Mouse (Mus musculus) G1E (cell line): Measurements from ENCODE around the gene Traip.

Experiments used
- CTCF ChIP-seq: IDR thresholded peaks from 2 replicates; pipeline ENCODE4 v1.5.1; 2012; ENCODE audit warnings: low read depth, low read length, inconsistent platforms, mixed read lengths
- GATA1 ChIP-seq: IDR thresholded peaks from 2 replicates; pipeline ENCODE4 v1.6.1; 2012; ENCODE audit warnings: borderline replicate concordance, low read length, inconsistent platforms, mixed read lengths
- TAL1 ChIP-seq: conservative IDR thresholded peaks from 2 replicates; pipeline ENCODE4 v1.6.1; 2012; ENCODE audit warnings: low read depth, low read length, inconsistent platforms, mixed read lengths

DNA sequence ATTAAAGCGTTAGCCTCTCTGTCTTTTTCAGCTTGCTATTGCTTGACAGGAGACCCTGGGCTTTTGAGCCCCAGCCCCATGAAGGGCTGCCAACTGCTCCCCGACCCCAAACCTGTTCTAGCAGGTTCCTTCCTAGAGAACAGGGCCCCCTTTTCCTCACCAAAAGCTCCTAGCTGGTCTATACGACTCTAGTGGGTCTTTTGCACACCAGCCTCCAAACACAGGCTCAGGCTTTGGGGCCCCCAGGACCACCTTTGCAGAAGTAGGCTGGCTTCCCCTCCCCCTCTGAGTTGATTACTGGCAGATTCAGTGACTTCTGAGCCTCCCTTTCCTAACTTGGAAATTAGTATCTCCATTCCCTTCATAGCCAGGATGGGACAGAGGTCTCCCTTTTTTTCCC lies 13.1 kb upstream of the Traip start:
- TF ChIP-seq CTCF = no peak
- TF ChIP-seq GATA1 = no peak
- TF ChIP-seq TAL1 = no peak
